Mouse (Mus musculus) heart, adult 2 months (tissue): ENCODE results near the gene Upp1.

ENCODE experiments used
- CTCF ChIP-seq: fragments of 200-600 bp; IDR thresholded peaks from 2 replicates; pipeline ENCODE4 v1.8.1; 2022; ENCODE audit warnings: antibody characterized with exemption, mild to moderate bottlenecking, moderate library complexity
- EP300 ChIP-seq: fragments of 200-500 bp; IDR thresholded peaks from 2 replicates; pipeline ENCODE4 v1.6.1; 2011; ENCODE audit warnings: low read depth, low read length, control low read depth; ENCODE audit not compliant: insufficient read depth
- POLR2A ChIP-seq: fragments of 200-500 bp; IDR thresholded peaks from 2 replicates; pipeline ENCODE4 v1.6.1; 2011; ENCODE audit warnings: mild to moderate bottlenecking, low read depth, low read length, control low read depth; ENCODE audit not compliant: insufficient read depth

DNA sequence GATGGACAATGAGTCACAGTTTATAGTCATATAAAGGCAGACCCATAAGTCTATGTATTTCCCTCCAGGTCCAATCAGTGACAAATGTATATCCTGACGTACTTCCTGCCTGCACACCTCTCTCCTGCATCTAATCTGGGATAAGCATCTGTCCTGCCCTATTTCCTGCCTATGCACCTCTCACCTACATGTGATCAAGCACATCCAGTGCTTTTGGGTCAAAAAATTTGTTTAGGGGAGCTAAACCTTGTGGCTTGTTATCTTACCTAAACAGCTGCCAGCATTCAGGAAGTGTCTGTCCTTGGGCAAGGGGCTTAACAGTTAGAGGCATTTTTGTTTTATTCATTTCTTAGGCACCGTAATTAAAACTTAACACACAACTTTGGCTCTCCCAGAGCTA is 4.7 kb upstream of the Upp1 start:
- TF ChIP-seq CTCF: no peak
- no peak for TF ChIP-seq POLR2A
- TF ChIP-seq EP300: no peak
